Mouse (Mus musculus) myocyte (in vitro differentiated cells): ENCODE data around the gene Rabepk.

Experiments
- CEBPB ChIP-seq: IDR thresholded peaks from 2 replicates; pipeline ENCODE4 v1.6.1; 2011; ENCODE audit warnings: mild to moderate bottlenecking, moderate library complexity; ENCODE audit not compliant: poor library complexity, insufficient read depth, severe bottlenecking
- MAX ChIP-seq: IDR thresholded peaks from one replicate; pipeline ENCODE4 v1.6.1; 2011; ENCODE audit warnings: low read depth, mild to moderate bottlenecking, control low read depth
- POLR2A ChIP-seq: IDR thresholded peaks from one replicate; pipeline ENCODE4 v1.6.1; 2011; ENCODE audit warnings: low read depth, mild to moderate bottlenecking, control low read depth, moderate library complexity; ENCODE audit not compliant: insufficient read length
- POLR2AphosphoS2 ChIP-seq: IDR thresholded peaks from one replicate; pipeline ENCODE4 v1.6.1; 2011; ENCODE audit warnings: low read depth, control low read depth; ENCODE audit not compliant: insufficient read length
- SRF ChIP-seq: IDR thresholded peaks from one replicate; pipeline ENCODE4 v1.6.1; 2011; ENCODE audit warnings: low read depth; ENCODE audit not compliant: control insufficient read depth, insufficient read length
- TCF12 ChIP-seq: IDR thresholded peaks from one replicate; pipeline ENCODE4 v1.6.1; 2011; ENCODE audit warnings: mild to moderate bottlenecking, control low read depth; ENCODE audit not compliant: poor library complexity, insufficient read depth, severe bottlenecking
- USF1 ChIP-seq: IDR thresholded peaks from one replicate; pipeline ENCODE4 v1.6.1; 2011; ENCODE audit warnings: low read depth, mild to moderate bottlenecking, control low read depth, moderate library complexity

DNA sequence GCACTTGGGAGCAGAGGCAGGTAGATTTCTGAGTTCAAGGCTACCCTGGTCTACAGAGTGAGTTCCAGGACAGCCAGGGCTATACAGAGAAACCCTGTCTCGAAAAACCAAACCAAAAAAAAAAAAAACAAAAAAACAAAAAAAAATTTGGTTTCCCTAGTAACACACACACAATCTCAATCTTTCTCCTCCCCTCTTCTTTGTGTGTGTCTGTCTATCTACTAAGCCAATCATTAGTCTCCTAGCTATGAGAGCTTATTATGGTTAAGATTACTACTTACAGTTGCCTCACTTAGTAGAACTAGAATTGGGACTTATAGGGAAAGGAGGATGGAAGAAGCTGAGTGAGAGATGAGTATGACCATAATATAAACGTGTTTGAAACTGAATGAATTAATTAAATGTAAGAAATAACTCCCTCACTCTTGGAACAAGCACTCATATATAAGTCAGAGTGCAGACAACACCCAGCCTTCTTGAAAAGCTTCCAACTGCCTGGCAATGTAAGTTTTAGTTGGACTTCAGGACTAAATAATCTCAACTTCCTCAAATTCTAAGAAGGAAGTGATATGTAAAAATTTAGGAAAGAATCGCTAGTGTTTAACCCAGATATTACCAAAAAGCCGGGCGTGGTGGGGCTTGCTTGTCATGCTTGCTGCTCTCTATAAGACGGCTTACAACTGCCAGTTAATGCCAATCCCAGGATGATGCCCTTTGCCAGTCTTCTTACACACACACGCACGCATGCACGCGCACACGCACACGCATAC lies 58.1 kb downstream of the Rabepk start:
- TF ChIP-seq POLR2A: no peak
- TF ChIP-seq SRF: no peak
- TF ChIP-seq TCF12: no peak
- TF ChIP-seq USF1: no peak
- no peak for TF ChIP-seq MAX
- no peak for TF ChIP-seq CEBPB
- no peak for TF ChIP-seq POLR2AphosphoS2
